ENCODE assay signal across 1 mouse cellular context in the genomic region with DNA sequence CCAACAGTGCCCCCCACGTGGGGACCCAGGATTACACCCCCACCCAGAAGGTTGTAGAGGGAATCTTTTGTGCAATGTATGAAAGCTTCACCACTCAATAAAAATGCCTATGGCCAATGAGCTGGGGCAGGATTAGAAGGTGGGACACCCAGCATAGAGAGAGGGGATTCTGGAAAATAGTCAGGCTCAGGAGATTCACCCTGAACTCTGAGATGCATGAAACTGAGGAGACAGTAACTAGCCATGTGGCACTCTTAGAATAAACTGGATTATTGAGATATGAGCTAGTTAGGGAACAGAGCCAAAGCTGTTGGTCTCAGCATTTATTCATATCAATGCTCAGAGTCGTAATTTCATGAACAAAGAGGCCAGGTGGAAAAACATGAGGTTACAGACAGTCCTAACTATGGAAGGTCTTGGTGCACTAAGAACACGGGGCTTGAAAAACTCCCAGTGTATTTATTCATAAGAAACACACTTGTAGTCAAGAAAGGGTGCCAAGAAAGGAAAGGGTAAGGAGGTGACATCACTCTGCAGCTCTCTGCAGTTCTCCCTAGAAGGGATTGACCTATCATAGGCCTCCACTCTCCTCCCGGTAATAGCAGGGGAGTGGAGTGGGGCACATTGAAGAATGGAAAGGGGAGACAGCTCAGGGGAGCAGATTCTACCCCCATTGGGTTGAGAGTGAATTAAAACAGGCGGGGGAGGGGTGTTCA.
TF ChIP-seq lines count a peak whose summit lies in the region.

No protein-coding gene starts in this region.

TF ChIP-seq in MEL, 35 proteins besides CTCF, POLR2A, EP300 and RAD21 (continued from another document):
- TF ChIP-seq MYC (IDR thresholded peaks at IDR 0.05; ENCODE audit: low read depth, low read length) (peak; percentile 57; the same call in 1 of the 2 replicates), KAT2A (conservative IDR thresholded peaks at IDR 0.05; ENCODE audit: low read depth, low read length) (no peak), SMC3 (IDR thresholded peaks at IDR 0.05; ENCODE audit: low read depth, low read length) (no peak), GABPA (IDR thresholded peaks at IDR 0.05; ENCODE audit: low read depth, low read length) (no peak), UBTF (IDR thresholded peaks at IDR 0.05; ENCODE audit: borderline replicate concordance, insufficient read depth, low read depth, low read length) (no peak), MAFK (IDR thresholded peaks at IDR 0.05; ENCODE audit: borderline replicate concordance, low read depth, low read length) (no peak), CHD2 (IDR thresholded peaks at IDR 0.05; ENCODE audit: low read length) (no peak), E2F4 (IDR thresholded peaks at IDR 0.05; ENCODE audit: borderline replicate concordance, low read depth, low read length) (no peak), ZNF384 (IDR thresholded peaks at IDR 0.05; ENCODE audit: low read depth, low read length) (no peak), ZMIZ1 (IDR thresholded peaks at IDR 0.05; ENCODE audit: low read depth, low read length) (no peak; the same call in 1 of the 2 replicates), ZKSCAN1 (IDR thresholded peaks at IDR 0.05; ENCODE audit: low read depth, low read length) (no peak), POLR2AphosphoS5 (IDR thresholded peaks at IDR 0.05; ENCODE audit: borderline replicate concordance, low read depth, low read length) (no peak), BHLHE40 (IDR thresholded peaks at IDR 0.05; ENCODE audit: borderline replicate concordance, low read depth, low read length) (no peak), TBP (IDR thresholded peaks at IDR 0.05; ENCODE audit: low read depth, low read length) (peak; percentile 68; the same call in 1 of the 2 replicates), SIN3A (IDR thresholded peaks at IDR 0.05; ENCODE audit: low read length) (peak; percentile 39; the same call in 1 of the 2 replicates), RCOR1 (IDR thresholded peaks at IDR 0.05; ENCODE audit: low read depth, low read length) (no peak), MEF2A (IDR thresholded peaks at IDR 0.05; ENCODE audit: extremely low read depth, insufficient replicate concordance, low read depth, low read length, poor library complexity, severe bottlenecking) (no peak), NELFE (IDR thresholded peaks at IDR 0.05; ENCODE audit: low read depth, low read length) (peak; percentile 38; the same call in 1 of the 2 replicates), HCFC1 (IDR thresholded peaks at IDR 0.05; ENCODE audit: low read depth, low read length) (no peak)
